Mouse (Mus musculus): ENCODE data around the gene Mpdu1.

- TF ChIP-seq CTCF (IDR thresholded peaks at IDR 0.05; ENCODE audit: borderline replicate concordance, control insufficient read depth, extremely low read depth, insufficient read depth, low read length, poor library complexity) (no peak), POLR2A (IDR thresholded peaks at IDR 0.05; ENCODE audit: control insufficient read depth, extremely low read depth, insufficient read depth, low read length, poor library complexity) (no peak)
Measured at GRCm38 (mm10) chr11:69663795-69664194, 1.4 kb upstream of the Mpdu1 start.
